8 mouse cellular contexts compared by ENCODE assay signal in the genomic region with DNA sequence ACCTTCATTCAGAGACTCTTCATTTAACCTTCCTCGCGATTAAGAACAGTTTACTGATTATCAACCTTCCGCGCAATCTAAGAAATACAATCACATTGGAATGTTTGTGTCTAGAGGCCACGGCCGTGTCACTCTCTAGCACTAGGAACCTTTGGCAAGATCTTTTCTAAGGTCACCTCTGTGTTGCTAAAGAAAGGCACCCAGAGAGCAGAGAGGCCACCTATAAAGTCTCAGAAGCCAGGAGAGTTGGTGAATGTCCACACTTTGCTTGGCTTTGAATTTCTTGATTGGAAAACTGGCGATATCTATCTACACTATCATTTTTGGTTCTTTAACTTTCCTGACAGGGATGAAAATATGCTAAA. TPM values are rescaled to one million over a fixed set of nuclear protein-coding genes. Genes with fewer than 3 reads are reported as not detected.
DNase-seq lines count a peak whose midpoint lies in the region; ATAC-seq and TF ChIP-seq lines count a peak whose summit lies in the region.

No protein-coding gene starts in this region.

- H3K9me3 ChIP-seq in neural tube, embryonic 11.5 days (ENCODE audit: control insufficient read depth, low read length): no peaks in the 10 kb centered on the region
- H3K9me3 ChIP-seq in liver, embryonic 14.5 days (ENCODE audit: control insufficient read depth, low read length): no peaks in the 10 kb centered on the region
- H3K9me3 ChIP-seq in stomach, postnatal 0 days (ENCODE audit: control insufficient read depth, low read length): no peaks in the 10 kb centered on the region

- no peak for TF ChIP-seq CTCF in gastrocnemius, adult 2 months (IDR thresholded peaks at IDR 0.05)
- TF ChIP-seq CTCF in liver, embryonic 14.5 days (IDR thresholded peaks at IDR 0.05; ENCODE audit: low read depth): no peak
- no peak for TF ChIP-seq CTCF in stomach, postnatal 0 days (IDR thresholded peaks at IDR 0.05; ENCODE audit: low read depth)

- H3K9ac ChIP-seq in neural tube, embryonic 11.5 days (ENCODE audit: low read length): peak overlapping the region; percentile 37
- no peak overlapping the region for H3K9ac ChIP-seq in liver, embryonic 14.5 days (replicated peaks)
- H3K9ac ChIP-seq in stomach, postnatal 0 days (ENCODE audit: low read length): no peak overlapping the region

- 11% methylated on average over 7 of the region's 7 CpGs for WGBS in neural tube, embryonic 11.5 days
- WGBS in liver, embryonic 14.5 days (ENCODE audit: insufficient replicate concordance): 8% methylated on average over 7 of the region's 7 CpGs
- 5% methylated on average over 7 of the region's 7 CpGs for WGBS in stomach, postnatal 0 days

- peak; percentile 39; the same call in 1 of the 2 replicates for ATAC-seq in neural tube, embryonic 11.5 days (ENCODE audit: insufficient read depth, low FRiP score, low TSS enrichment)
- ATAC-seq in liver, embryonic 14.5 days (ENCODE audit: insufficient read depth): peak; percentile 23; the same call in 1 of the 2 replicates
- peak; percentile 39 for ATAC-seq in stomach, postnatal 0 days (ENCODE audit: low FRiP score, low TSS enrichment)

- peak overlapping the region; percentile 75 for H3K27ac ChIP-seq in gastrocnemius, adult 2 months
- H3K27ac ChIP-seq in neural tube, embryonic 11.5 days (ENCODE audit: low read depth, low read length): no peak overlapping the region
- H3K27ac ChIP-seq in liver, embryonic 14.5 days: no peak overlapping the region
- no peak overlapping the region for H3K27ac ChIP-seq in stomach, postnatal 0 days (replicated peaks)

- no peaks in the 10 kb centered on the region for H3K27me3 ChIP-seq in neural tube, embryonic 11.5 days (ENCODE audit: control insufficient read depth, insufficient read depth, low read length)
- peaks cover 4% of the 10 kb centered on the region for H3K27me3 ChIP-seq in liver, embryonic 14.5 days (ENCODE audit: control insufficient read depth, insufficient read depth, low read length)
- H3K27me3 ChIP-seq in stomach, postnatal 0 days (ENCODE audit: control insufficient read depth, insufficient read depth, low read length): no peaks in the 10 kb centered on the region

- intact Hi-C loops in gastrocnemius, adult 2 months (cut with DNase I): loop anchor here (1.0 to 10.0 kb wide), 4 partner anchors 32 to 408 kb away; partner anchors contain the start of gene Zfp286
- intact Hi-C loops in gastrocnemius, postnatal 36 days (cut with DNase I): loop anchor here (2.0 to 10.0 kb wide), 3 partner anchors 50 to 378 kb away; no protein-coding TSS in a partner anchor
- intact Hi-C loops in left cerebral cortex, postnatal 10 days (cut with DNase I): loop anchor here (5.0 to 10.0 kb wide), 4 partner anchors 50 to 415 kb away; no protein-coding TSS in a partner anchor

- DNase-seq in gastrocnemius, adult 2 months: no peak
- no peak for DNase-seq in gastrocnemius, postnatal 36 days
- DNase-seq in neural tube, embryonic 11.5 days (ENCODE audit: low spot score): no peak
- DNase-seq in neural tube, embryonic 10.5 days (ENCODE audit: extremely low spot score, low spot score): no peak
- DNase-seq in liver, embryonic 14.5 days (ENCODE audit: low read depth in 3 of 3, low spot score in 3 of 3): no peak
- DNase-seq in stomach, postnatal 0 days (ENCODE audit: low spot score): no peak
- no peak for DNase-seq in left cerebral cortex, postnatal 10 days (ENCODE audit: extremely low spot score in 1 of 2, low spot score in 2 of 2)
- DNase-seq in frontal cortex, adult 2 months (ENCODE audit: extremely low spot score in 1 of 2, low spot score in 1 of 2): no peak

- H3K4me1 ChIP-seq in neural tube, embryonic 11.5 days (ENCODE audit: control insufficient read depth, insufficient read depth, low read length): no peaks in the 10 kb centered on the region; the same call in 1 of the 2 replicates
- H3K4me1 ChIP-seq in liver, embryonic 14.5 days (replicated peaks; ENCODE audit: control insufficient read depth in 2 of 2, insufficient read depth in 2 of 2, low read length in 1 of 2): no peaks in the 10 kb centered on the region
- H3K4me1 ChIP-seq in stomach, postnatal 0 days (replicated peaks; ENCODE audit: control insufficient read depth, insufficient read depth): no peaks in the 10 kb centered on the region

- H3K36me3 ChIP-seq in neural tube, embryonic 11.5 days (ENCODE audit: control insufficient read depth, insufficient read depth, low read length): no peaks in the 10 kb centered on the region
- H3K36me3 ChIP-seq in liver, embryonic 14.5 days (replicated peaks; ENCODE audit: control insufficient read depth, insufficient read depth, low read depth): no peaks in the 10 kb centered on the region
- H3K36me3 ChIP-seq in stomach, postnatal 0 days (ENCODE audit: control insufficient read depth, insufficient read depth, low read length): no peaks in the 10 kb centered on the region

- TF ChIP-seq EP300 in liver, embryonic 14.5 days (IDR thresholded peaks at IDR 0.05; ENCODE audit: low read depth): no peak
- no peak for TF ChIP-seq EP300 in stomach, postnatal 0 days (optimal IDR thresholded peaks at IDR 0.05)

- H3K4me2 ChIP-seq in neural tube, embryonic 11.5 days (ENCODE audit: low read depth): peak overlapping the region; percentile 38
- H3K4me2 ChIP-seq in liver, embryonic 14.5 days (ENCODE audit: low read depth): peak overlapping the region; percentile 29
- peak overlapping the region; percentile 54 for H3K4me2 ChIP-seq in stomach, postnatal 0 days (replicated peaks; ENCODE audit: low read depth)

- H3K4me3 ChIP-seq in gastrocnemius, adult 2 months: peak overlapping the region; percentile 59
- H3K4me3 ChIP-seq in neural tube, embryonic 11.5 days (ENCODE audit: low read depth, low read length): no peak overlapping the region; the same call in 1 of the 2 replicates
- no peak overlapping the region for H3K4me3 ChIP-seq in liver, embryonic 14.5 days (ENCODE audit: insufficient read depth in 1 of 2, low read depth in 2 of 2, low read length in 2 of 2)
- peak overlapping the region; percentile 13; the same call in 1 of the 2 replicates for H3K4me3 ChIP-seq in stomach, postnatal 0 days (ENCODE audit: low read depth, low read length)

RNA-seq across cellular contexts. Expression of gene Gm10428, which starts 4.2 kb away (rescaled TPM):
- not detected for total RNA-seq in gastrocnemius, adult 2 months (2021)
- not detected for total RNA-seq in gastrocnemius, postnatal 36 days (2021)
- polyA plus RNA-seq in neural tube, embryonic 11.5 days (2014; fragmentation: Nextera tagmentation; extraction: Ambion mirVana): not detected in 2 replicates
- polyA plus RNA-seq in liver, embryonic 14.5 days (2012; rRNA removed): not detected in 2 replicates
- polyA plus RNA-seq in liver, embryonic 14.5 days (2014; fragmentation: Nextera tagmentation; extraction: Ambion mirVana): not detected in 2 replicates
- not detected in 2 replicates for polyA plus RNA-seq in stomach, postnatal 0 days (2015; fragmentation: Nextera tagmentation; extraction: Ambion mirVana)
- not detected for total RNA-seq in left cerebral cortex, postnatal 10 days (2021)
- polyA plus RNA-seq in frontal cortex, adult 2 months (2012; rRNA removed): not detected in 2 replicates

RNA-seq across cellular contexts. Expression of gene Zfp287, which starts 25.4 kb away (rescaled TPM):
- total RNA-seq in gastrocnemius, adult 2 months (2021): 1 to 10 TPM in 1 of 2 experiments, under 1 TPM in 1; 0.69 to 1.3 TPM
- 1 to 10 TPM in 1 of 2 experiments, under 1 TPM in 1; 0.89 to 1.2 TPM for total RNA-seq in gastrocnemius, postnatal 36 days (2021)
- polyA plus RNA-seq in neural tube, embryonic 11.5 days (2014; fragmentation: Nextera tagmentation; extraction: Ambion mirVana): 13.6 and 14.4 TPM in 2 replicates
- polyA plus RNA-seq in liver, embryonic 14.5 days (2012; rRNA removed): 0.21 and 0.26 TPM in 2 replicates
- polyA plus RNA-seq in liver, embryonic 14.5 days (2014; fragmentation: Nextera tagmentation; extraction: Ambion mirVana): 0.22 and 0.42 TPM in 2 replicates
- polyA plus RNA-seq in stomach, postnatal 0 days (2015; fragmentation: Nextera tagmentation; extraction: Ambion mirVana): 2.5 and 2.6 TPM in 2 replicates
- 10 to 100 TPM; 16.8 to 19.1 TPM for total RNA-seq in left cerebral cortex, postnatal 10 days (2021)
- 12.0 and 12.3 TPM in 2 replicates for polyA plus RNA-seq in frontal cortex, adult 2 months (2012; rRNA removed)

RNA-seq across cellular contexts. Expression of gene Zfp286, which starts 32.1 kb away (rescaled TPM):
- 1 to 10 TPM; 1.3 to 1.4 TPM for total RNA-seq in gastrocnemius, adult 2 months (2021)
- under 1 TPM; 0.79 to 0.91 TPM for total RNA-seq in gastrocnemius, postnatal 36 days (2021)
- polyA plus RNA-seq in neural tube, embryonic 11.5 days (2014; fragmentation: Nextera tagmentation; extraction: Ambion mirVana): 28.6 and 29.4 TPM in 2 replicates
- 0.45 and 0.48 TPM in 2 replicates for polyA plus RNA-seq in liver, embryonic 14.5 days (2012; rRNA removed)
- polyA plus RNA-seq in liver, embryonic 14.5 days (2014; fragmentation: Nextera tagmentation; extraction: Ambion mirVana): 0.80 and 1.4 TPM in 2 replicates
- polyA plus RNA-seq in stomach, postnatal 0 days (2015; fragmentation: Nextera tagmentation; extraction: Ambion mirVana): 4.6 and 5.5 TPM in 2 replicates
- 10 to 100 TPM; 23.5 to 24.5 TPM for total RNA-seq in left cerebral cortex, postnatal 10 days (2021)
- polyA plus RNA-seq in frontal cortex, adult 2 months (2012; rRNA removed): 16.1 and 20.5 TPM in 2 replicates

Comparison
In these comparisons a context has a peak if more than half of its experiments do, and no peak if none do; other contexts are left out.
1. H3K4me3 ChIP-seq: peak in gastrocnemius, adult 2 months (single experiment) and stomach, postnatal 0 days (single experiment); none in neural tube, embryonic 11.5 days (single experiment) and liver, embryonic 14.5 days (0 of 2).
2. Peak in every context shown above with its lines, with median percentiles within 50 percentile points of each other: ATAC-seq and H3K4me2 ChIP-seq.